ENCODE assay signal across 40 mouse cellular contexts in genomic region chrX:169811318-169811717, GRCm38 (mm10). TPM values are rescaled to one million over a fixed set of nuclear protein-coding genes. Genes with fewer than 3 reads are reported as not detected.
"Had no signal": no experiment of that assay in that cellular context is flagged by ENCODE, and none has a peak within 500 bp of the region (broad histone marks: within the 10 kb centered on the region; RNA-seq: fewer than 3 reads in every experiment).

No protein-coding gene starts in this region.

- H3K27me3 ChIP-seq: liver, embryonic 12.5 days had no signal

- H3K27ac ChIP-seq: gastrocnemius, adult 2 months; heart, embryonic 13.5 days; heart, embryonic 15.5 days; hindbrain, embryonic 13.5 days; hindbrain, embryonic 15.5 days; hindbrain, postnatal 0 days; kidney, embryonic 15.5 days; kidney, postnatal 0 days; limb, embryonic 13.5 days; limb, embryonic 15.5 days; liver, embryonic 12.5 days; liver, embryonic 14.5 days had no signal

- H3K9me3 ChIP-seq: heart, embryonic 13.5 days; heart, embryonic 15.5 days; hindbrain, embryonic 13.5 days; hindbrain, embryonic 15.5 days; kidney, embryonic 15.5 days; limb, embryonic 13.5 days; limb, embryonic 15.5 days; liver, embryonic 12.5 days had no signal

- H3K36me3 ChIP-seq: heart, embryonic 13.5 days; heart, embryonic 15.5 days; hindbrain, embryonic 13.5 days; hindbrain, embryonic 15.5 days; kidney, embryonic 15.5 days; limb, embryonic 13.5 days; limb, embryonic 15.5 days; liver, embryonic 12.5 days had no signal

- H3K4me2 ChIP-seq: heart, embryonic 11.5 days; heart, embryonic 13.5 days; heart, embryonic 15.5 days; hindbrain, embryonic 13.5 days; hindbrain, embryonic 15.5 days; kidney, embryonic 15.5 days; limb, embryonic 13.5 days; limb, embryonic 15.5 days; liver, embryonic 12.5 days had no signal

- DNase-seq: gastrocnemius, adult 2 months; gastrocnemius, postnatal 10 days; gastrocnemius, postnatal 25 days; heart, adult 18-20 months; heart, postnatal 14 days; heart, postnatal 36 days; kidney, adult 11 months; kidney, adult 2 months; kidney, adult 9 months; kidney, postnatal 14 days; kidney, postnatal 36 days; layer of hippocampus, adult 9-11 months; layer of hippocampus, postnatal 36 days; left cerebral cortex, postnatal 4 days had no signal

- H3K4me3 ChIP-seq: gastrocnemius, adult 2 months; heart, embryonic 13.5 days; heart, embryonic 15.5 days; hindbrain, embryonic 13.5 days; hindbrain, embryonic 15.5 days; kidney, embryonic 15.5 days; limb, embryonic 13.5 days; limb, embryonic 15.5 days; liver, embryonic 12.5 days had no signal

- H3K9ac ChIP-seq: heart, embryonic 13.5 days; heart, embryonic 15.5 days; hindbrain, embryonic 13.5 days; hindbrain, embryonic 15.5 days; kidney, embryonic 15.5 days; limb, embryonic 13.5 days; limb, embryonic 15.5 days; liver, embryonic 12.5 days; liver, embryonic 14.5 days had no signal

- ATAC-seq: hindbrain, postnatal 0 days; liver, embryonic 12.5 days had no signal

- H3K4me1 ChIP-seq: heart, embryonic 13.5 days; heart, embryonic 15.5 days; hindbrain, embryonic 13.5 days; hindbrain, embryonic 15.5 days; kidney, embryonic 15.5 days; limb, embryonic 13.5 days; limb, embryonic 15.5 days; liver, embryonic 12.5 days had no signal

RNA-seq across cellular contexts. Expression of gene 4933400A11Rik, which starts 31.9 kb away (rescaled TPM):
- total RNA-seq: gastrocnemius, adult 2 months; gastrocnemius, postnatal 10 days; gastrocnemius, postnatal 25 days; gastrocnemius, postnatal 4 days; granulocyte monocyte progenitor cell, adult 5-6 weeks; heart, adult 18-20 months; heart, adult 8-10 months; heart, postnatal 14 days; heart, postnatal 36 days; hematopoietic stem cell, adult 5-6 weeks; hindbrain, postnatal 0 days; layer of hippocampus, adult 18-20 months; layer of hippocampus, adult 8-10 months; layer of hippocampus, postnatal 14 days; layer of hippocampus, postnatal 36 days; left cerebral cortex, adult 18-20 months; left cerebral cortex, adult 8-10 months; left cerebral cortex, postnatal 10 days; left cerebral cortex, postnatal 25 days; left cerebral cortex, postnatal 4 days; liver, adult 2 months had no signal
- polyA plus RNA-seq: hindbrain, embryonic 13.5 days; hindbrain, postnatal 0 days; kidney, adult 2 months; kidney, postnatal 0 days; large intestine, adult 2 months; liver, adult 2 months; liver, embryonic 12.5 days; liver, embryonic 14.5 days; liver, embryonic 16.5 days had no signal
